Mouse (Mus musculus) kidney, adult 2 months (tissue): ENCODE results near the gene Prkch. TPM values are rescaled to one million over a fixed set of nuclear protein-coding genes. Genes with fewer than 3 reads are reported as not detected.

Source experiments
- DNase-seq: peaks from one replicate; pipeline ENCODE4 v3.0.0; 2021
- H3K27ac ChIP-seq: fragments of 200-500 bp; 2 replicates; pipeline ENCODE4 v1.5.1; 2012; ENCODE audit warnings: low read depth, low read length, control low read depth, inconsistent platforms; ENCODE audit not compliant: insufficient read depth
- H3K27me3 ChIP-seq: fragments of 200-500 bp; replicated peaks from 2 replicates; pipeline ENCODE4 v1.6.1; 2012; ENCODE audit warnings: mild to moderate bottlenecking, moderate library complexity, low read length, inconsistent platforms; ENCODE audit not compliant: control insufficient read depth, insufficient read depth
- H3K36me3 ChIP-seq: fragments of 200-500 bp; 2 replicates; pipeline ENCODE4 v1.6.1; 2012; ENCODE audit warnings: mild to moderate bottlenecking, moderate library complexity, low read length, inconsistent platforms; ENCODE audit not compliant: control insufficient read depth, insufficient read depth
- H3K4me1 ChIP-seq: fragments of 200-500 bp; 2 replicates; pipeline ENCODE4 v1.6.1; 2011; ENCODE audit warnings: low read length; ENCODE audit not compliant: control insufficient read depth, insufficient read depth
- H3K4me3 ChIP-seq: fragments of 200-500 bp; 2 replicates; pipeline ENCODE4 v1.5.1; 2011; ENCODE audit warnings: mild to moderate bottlenecking, low read depth, low read length, control low read depth; ENCODE audit not compliant: insufficient read depth
- CTCF ChIP-seq: fragments of 200-500 bp; conservative IDR thresholded peaks from 2 replicates; pipeline ENCODE4 v1.5.1; 2011; ENCODE audit warnings: low read depth, mild to moderate bottlenecking, control low read depth, low read length, moderate library complexity, mixed read lengths; ENCODE audit not compliant: insufficient read depth, insufficient read length
- POLR2A ChIP-seq: fragments of 200-500 bp; IDR thresholded peaks from one replicate; pipeline ENCODE4 v1.6.1; 2011; ENCODE audit warnings: low read depth, low read length, control low read depth
- WGBS: fragments of 180-500 bp; shearing (Covaris S2); methylation state at CpG from one replicate; pipeline ENCODE4 v1.1.7; 2018; 5-methylcytosine and 5-hydroxymethylcytosine counted together
- polyA plus RNA-seq: library from polyadenylated mRNA; depleted of rRNA; stranded (reverse); fragments of >200 nt; gene quantifications from 2 replicates; pipeline ENCODE4 v1.2.3, GENCODE M21; 2012

Gene Prkch
- polyA plus RNA-seq, 1 experiment: 9.5 TPM

DNA sequence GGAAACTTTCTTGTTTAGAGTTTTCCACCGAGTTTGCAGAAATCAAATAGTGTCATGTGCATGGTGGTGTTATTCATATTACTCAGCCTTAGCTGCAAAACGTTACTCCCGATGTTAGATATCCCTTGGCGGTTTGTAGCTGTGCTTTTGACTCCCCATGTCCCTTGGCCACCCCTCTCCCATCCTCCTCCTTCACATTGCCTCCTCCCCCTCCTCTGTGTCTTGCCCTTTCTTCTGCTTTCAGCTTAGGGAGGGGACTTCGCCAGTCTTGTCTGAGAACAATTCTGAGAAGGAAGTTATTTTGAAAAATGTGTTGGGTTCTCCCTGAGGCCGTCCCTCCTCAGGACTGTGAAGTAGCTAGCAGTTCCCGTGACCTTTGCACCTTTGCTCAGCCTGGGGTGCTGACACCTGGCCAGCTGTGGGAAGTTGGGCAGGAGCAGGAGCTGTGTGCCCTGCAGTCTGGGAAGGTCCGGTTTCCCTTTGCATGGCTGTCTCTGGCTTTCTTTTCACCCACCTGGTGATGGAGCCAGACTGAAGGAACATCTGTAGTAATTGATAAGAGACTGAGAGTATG is 48.2 kb downstream of the Prkch start:
- H3K4me3 ChIP-seq: no peak overlapping the region
- TF ChIP-seq CTCF: no peak
- TF ChIP-seq POLR2A: no peak
- H3K27me3 ChIP-seq: no peaks in the 10 kb centered on the region
- DNase-seq: peak; percentile 85
- 11% methylated on average over 8 of the region's 8 CpGs for WGBS
- H3K27ac ChIP-seq: peak overlapping the region; percentile 58; the same call in 1 of the 2 replicates
- H3K4me1 ChIP-seq: peaks cover 15% of the 10 kb centered on the region
- H3K36me3 ChIP-seq: no peaks in the 10 kb centered on the region

GRCm38 (mm10) chr12:73633707-73634106 is 49.1 kb downstream of the Prkch start:
- Histone ChIP-seq H3K27me3 (no peaks in the 10 kb centered on the region), H3K4me3 (no peak overlapping the region), H3K27ac (no peak overlapping the region), H3K36me3 (no peaks in the 10 kb centered on the region), H3K4me1 (peaks cover 15% of the 10 kb centered on the region)
- no peak for TF ChIP-seq CTCF
- TF ChIP-seq POLR2A: no peak
- no peak for DNase-seq
- WGBS: 79% methylated on average over 4 of the region's 4 CpGs

GRCm38 (mm10) chr12:73639571-73639970 is 55.0 kb downstream of the Prkch start:
- TF ChIP-seq CTCF (no peak), POLR2A (no peak)

DNA sequence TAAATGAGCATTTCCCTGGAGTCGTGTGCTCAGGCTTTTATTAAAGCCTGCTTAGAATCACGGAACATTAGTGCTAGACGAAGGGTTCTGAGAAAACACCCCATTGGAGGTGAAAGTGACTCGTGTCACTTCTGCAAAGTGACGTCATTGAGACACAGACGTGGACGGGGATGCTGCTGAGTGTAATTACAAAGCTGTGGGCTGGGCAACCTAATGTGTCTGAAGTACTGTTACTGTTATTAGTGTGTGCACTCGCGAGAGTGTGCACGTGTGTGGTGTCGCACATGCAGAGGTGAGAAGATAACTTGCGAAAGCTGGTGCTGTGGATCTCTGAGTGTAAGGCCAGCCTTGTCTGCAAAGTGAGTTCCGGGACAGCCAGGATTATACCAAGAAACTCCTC is 56.6 kb downstream of the Prkch start:
- Histone ChIP-seq H3K27me3 (no peaks in the 10 kb centered on the region), H3K36me3 (no peaks in the 10 kb centered on the region), H3K4me3 (no peak overlapping the region), H3K4me1 (0 out of 2 replicates have a peak, but pooled peaks cover under 1% of the 10 kb centered on the region), H3K27ac (no peak overlapping the region)
- no peak for DNase-seq
- WGBS: 84% methylated on average over 13 of the region's 13 CpGs
- TF ChIP-seq POLR2A (no peak), CTCF (no peak)

More at GRCm38 (mm10) chr12:73639571-73639970, 55.0 kb downstream of the Prkch start:
- no peaks in the 10 kb centered on the region for H3K27me3 ChIP-seq
- H3K4me1 ChIP-seq: 0 out of 2 replicates have a peak, but pooled peaks cover 3% of the 10 kb centered on the region
- no peak for DNase-seq
- H3K4me3 ChIP-seq: no peak overlapping the region
- H3K27ac ChIP-seq: no peak overlapping the region
- WGBS: 77% methylated on average over 2 of the region's 2 CpGs
- H3K36me3 ChIP-seq: no peaks in the 10 kb centered on the region

DNA sequence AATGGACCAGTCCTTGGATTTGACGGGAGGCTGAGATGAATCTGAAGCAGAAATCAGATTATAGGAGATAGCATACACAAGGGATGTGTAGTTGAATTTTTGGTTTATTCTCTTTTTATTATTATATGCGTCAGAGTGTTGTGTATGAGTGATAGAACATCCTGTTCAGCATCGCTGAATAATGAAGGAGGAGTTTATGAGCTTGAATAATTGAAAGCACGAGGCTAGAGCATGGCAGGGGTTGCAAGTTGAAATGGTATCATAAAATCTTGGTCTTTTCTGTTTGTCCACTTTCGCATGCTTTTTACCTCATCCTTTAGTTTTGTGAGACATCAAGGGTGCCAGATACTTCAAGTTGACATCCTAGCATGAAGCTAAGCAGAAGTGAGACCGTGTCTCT is 60.6 kb downstream of the Prkch start:
- 79% methylated on average over 6 of the region's 6 CpGs for WGBS
- Histone ChIP-seq H3K4me3 (no peak overlapping the region), H3K27me3 (no peaks in the 10 kb centered on the region), H3K36me3 (no peaks in the 10 kb centered on the region), H3K27ac (no peak overlapping the region), H3K4me1 (no peaks in the 10 kb centered on the region)
- TF ChIP-seq CTCF (no peak), POLR2A (no peak)
- no peak for DNase-seq

DNA sequence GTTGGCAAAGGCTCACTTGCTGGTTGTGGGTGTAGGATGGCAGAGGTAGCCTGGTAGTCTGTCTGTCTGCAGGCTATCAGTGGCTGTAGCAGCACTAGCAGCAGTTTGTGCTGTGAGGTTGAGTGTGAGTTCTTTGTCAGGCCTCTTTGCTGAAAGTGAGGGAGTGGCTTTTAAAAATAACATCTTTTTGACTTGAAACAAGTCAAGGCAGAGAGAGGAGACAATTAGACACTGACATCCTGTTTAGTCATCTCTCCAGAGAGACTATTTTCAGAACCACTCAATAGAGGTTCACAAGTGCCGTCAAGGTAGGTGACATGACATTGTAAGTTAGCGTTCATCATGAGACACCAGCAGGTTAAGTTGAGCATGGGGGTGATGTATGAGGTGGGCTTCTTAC is 63.1 kb downstream of the Prkch start:
- 78% methylated on average over 2 of the region's 2 CpGs for WGBS
- Histone ChIP-seq H3K4me1 (no peaks in the 10 kb centered on the region), H3K36me3 (no peaks in the 10 kb centered on the region), H3K27me3 (no peaks in the 10 kb centered on the region), H3K4me3 (no peak overlapping the region), H3K27ac (no peak overlapping the region)
- TF ChIP-seq POLR2A: no peak
- TF ChIP-seq CTCF: no peak
- no peak for DNase-seq

- 48% methylated on average over 18 of the region's 18 CpGs for WGBS
- no peak for TF ChIP-seq CTCF
- no peak for TF ChIP-seq POLR2A
- Histone ChIP-seq H3K4me3 (no peak overlapping the region), H3K36me3 (no peaks in the 10 kb centered on the region), H3K4me1 (no peaks in the 10 kb centered on the region; the same call in 1 of the 2 replicates), H3K27ac (no peak overlapping the region), H3K27me3 (no peaks in the 10 kb centered on the region)
- no peak for DNase-seq
Observed at GRCm38 (mm10) chr12:73656568-73657204, 72.1 kb downstream of the Prkch start.
